Mouse (Mus musculus): ENCODE measurements around the gene Nfyc.

GRCm38 (mm10) chr4:120825100-120825553 lies 6.2 kb downstream of the Nfyc start:
- no peak for TF ChIP-seq CTCF (IDR thresholded peaks at IDR 0.05; ENCODE audit: low read depth)
- TF ChIP-seq EP300 (IDR thresholded peaks at IDR 0.05; ENCODE audit: low read depth), result peak; percentile 93

Measured in heart, postnatal 0 days (tissue).